Mouse (Mus musculus) kidney, adult 2 months (tissue): ENCODE measurements around the gene Itgb1bp2. TPM values are rescaled to one million over a fixed set of nuclear protein-coding genes. Genes with fewer than 3 reads are reported as not detected.
A peak's percentile ranks its signal among the peaks of the same experiment; 100 is the strongest.

ENCODE experiments used
- DNase-seq: peaks from one replicate; pipeline ENCODE4 v3.0.0; 2021
- H3K27ac ChIP-seq: fragments of 200-500 bp; 2 replicates; pipeline ENCODE4 v1.5.1; 2012; ENCODE audit warnings: low read depth, low read length, control low read depth, inconsistent platforms; ENCODE audit not compliant: insufficient read depth
- H3K27me3 ChIP-seq: fragments of 200-500 bp; replicated peaks from 2 replicates; pipeline ENCODE4 v1.6.1; 2012; ENCODE audit warnings: mild to moderate bottlenecking, moderate library complexity, low read length, inconsistent platforms; ENCODE audit not compliant: control insufficient read depth, insufficient read depth
- H3K36me3 ChIP-seq: fragments of 200-500 bp; 2 replicates; pipeline ENCODE4 v1.6.1; 2012; ENCODE audit warnings: mild to moderate bottlenecking, moderate library complexity, low read length, inconsistent platforms; ENCODE audit not compliant: control insufficient read depth, insufficient read depth
- H3K4me1 ChIP-seq: fragments of 200-500 bp; 2 replicates; pipeline ENCODE4 v1.6.1; 2011; ENCODE audit warnings: low read length; ENCODE audit not compliant: control insufficient read depth, insufficient read depth
- H3K4me3 ChIP-seq: fragments of 200-500 bp; 2 replicates; pipeline ENCODE4 v1.5.1; 2011; ENCODE audit warnings: mild to moderate bottlenecking, low read depth, low read length, control low read depth; ENCODE audit not compliant: insufficient read depth
- CTCF ChIP-seq: fragments of 200-500 bp; conservative IDR thresholded peaks from 2 replicates; pipeline ENCODE4 v1.5.1; 2011; ENCODE audit warnings: low read depth, mild to moderate bottlenecking, control low read depth, low read length, moderate library complexity, mixed read lengths; ENCODE audit not compliant: insufficient read depth, insufficient read length
- POLR2A ChIP-seq: fragments of 200-500 bp; IDR thresholded peaks from one replicate; pipeline ENCODE4 v1.6.1; 2011; ENCODE audit warnings: low read depth, low read length, control low read depth
- WGBS: fragments of 180-500 bp; shearing (Covaris S2); methylation state at CpG from one replicate; pipeline ENCODE4 v1.1.7; 2018; 5-methylcytosine and 5-hydroxymethylcytosine counted together
- polyA plus RNA-seq: library from polyadenylated mRNA; depleted of rRNA; stranded (reverse); fragments of >200 nt; gene quantifications from 2 replicates; pipeline ENCODE4 v1.2.3, GENCODE M21; 2012

Gene Itgb1bp2
- polyA plus RNA-seq, 1 experiment, result 2.9 TPM

DNA sequence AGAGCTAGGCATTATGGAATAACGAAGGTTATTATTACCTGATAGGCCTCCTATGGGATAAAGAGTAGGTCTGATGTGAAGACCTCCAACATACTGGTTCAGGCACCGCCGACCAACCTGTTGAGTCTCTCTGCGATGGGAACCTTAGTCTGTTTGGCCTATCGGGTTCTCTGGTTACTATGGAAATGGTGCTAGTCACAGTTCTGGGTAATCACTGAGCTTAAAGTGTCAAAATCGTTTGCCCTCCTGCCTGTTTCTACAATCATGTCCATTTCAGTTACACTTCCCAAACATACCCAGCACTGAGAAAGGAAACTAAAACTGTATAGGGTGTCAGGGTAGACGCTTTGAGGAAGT is 20.1 kb upstream of the Itgb1bp2 start:
- Histone ChIP-seq H3K36me3 (no peaks in the 10 kb centered on the region), H3K4me3 (peak overlapping the region; percentile 93), H3K27me3 (no peaks in the 10 kb centered on the region), H3K4me1 (no peaks in the 10 kb centered on the region), H3K27ac (peak overlapping the region; percentile 100)
- TF ChIP-seq POLR2A (no peak), CTCF (no peak)
- DNase-seq, result no peak
- 3% methylated on average over 7 of the region's 7 CpGs for WGBS

DNA sequence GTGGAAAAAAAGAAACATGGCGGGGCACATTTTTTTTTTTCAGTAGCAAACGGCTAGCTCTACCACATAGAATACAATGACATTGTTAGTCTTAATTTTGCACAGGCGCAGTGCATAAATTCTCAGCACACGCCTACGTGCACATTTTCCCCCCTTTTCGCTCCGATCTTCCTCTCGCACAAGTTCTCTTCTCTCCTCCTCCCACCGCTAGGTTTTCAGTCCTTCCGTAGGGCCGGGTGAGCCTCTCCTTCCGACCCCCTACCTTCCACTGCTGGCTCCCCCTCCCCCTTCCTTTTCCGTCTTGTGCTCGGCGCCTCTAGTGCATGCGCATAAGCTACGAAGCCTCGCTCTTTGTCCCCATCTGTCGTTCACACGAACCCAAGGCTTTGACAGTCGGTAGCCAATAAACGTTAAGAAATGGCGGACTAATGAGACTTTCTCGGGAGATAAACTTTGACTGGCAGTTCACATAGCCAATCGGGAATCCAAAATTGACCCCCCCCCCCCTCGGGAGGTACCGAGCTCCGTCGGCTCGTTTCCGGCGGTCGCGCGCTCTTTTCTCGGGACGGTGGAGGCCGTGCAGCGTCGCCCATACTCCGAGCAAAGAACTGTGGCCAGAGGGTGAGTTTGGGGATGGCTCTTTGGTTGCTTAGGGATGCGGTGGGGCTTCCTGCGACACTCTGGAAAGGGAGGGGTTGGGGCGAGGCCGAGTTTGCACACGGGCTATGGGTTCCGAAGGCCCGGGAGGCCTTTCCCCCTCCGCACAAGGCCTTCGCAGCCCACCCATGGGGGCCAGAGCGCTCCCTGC is 19.5 kb upstream of the Itgb1bp2 start, which contains the start of gene Nono:
Gene Nono, plus strand, starts transcription at position 177 of the 808 bp plus-strand sequence.
- H3K36me3 ChIP-seq, result no peaks in the 10 kb centered on the region
- no peaks in the 10 kb centered on the region for H3K27me3 ChIP-seq
- TF ChIP-seq CTCF (no peak), POLR2A (peak; percentile 69)
- H3K4me3 ChIP-seq, result peak within 1 kb of the TSS; percentile 93
- no peaks in the 10 kb centered on the region for H3K4me1 ChIP-seq
- peak within 1 kb of the TSS; percentile 100 for H3K27ac ChIP-seq
- DNase-seq, result peak; percentile 95
- WGBS, result under 1% methylated on average over 50 of the region's 51 CpGs

DNA sequence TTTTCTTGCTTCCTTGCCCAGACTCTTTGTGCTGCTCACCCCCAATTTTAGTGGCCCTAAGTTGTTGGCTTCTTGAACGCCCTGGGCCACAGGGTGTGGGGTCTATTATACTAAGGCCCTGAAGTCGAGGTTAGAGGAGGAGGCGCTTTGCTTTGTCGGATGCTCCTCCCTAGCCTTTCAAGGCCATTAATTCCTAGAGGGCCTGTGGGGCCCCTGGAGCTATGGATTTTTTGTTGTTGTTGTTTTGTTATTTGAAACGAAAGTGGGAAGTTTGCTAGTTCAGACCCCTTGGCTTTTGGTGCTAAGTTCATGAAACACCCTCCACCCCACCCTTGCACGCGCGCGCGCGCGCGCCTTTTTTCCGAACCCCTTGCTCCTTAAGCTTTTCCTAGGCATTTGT is 18.9 kb upstream of the Itgb1bp2 start:
- DNase-seq, result no peak
- H3K36me3 ChIP-seq, result no peaks in the 10 kb centered on the region
- no peaks in the 10 kb centered on the region for H3K27me3 ChIP-seq
- TF ChIP-seq POLR2A (no peak), CTCF (no peak)
- no peaks in the 10 kb centered on the region for H3K4me1 ChIP-seq
- H3K27ac ChIP-seq, result peak overlapping the region; percentile 51
- H3K4me3 ChIP-seq, result peak overlapping the region; percentile 65
- WGBS, result 4% methylated on average over 14 of the region's 14 CpGs

DNA sequence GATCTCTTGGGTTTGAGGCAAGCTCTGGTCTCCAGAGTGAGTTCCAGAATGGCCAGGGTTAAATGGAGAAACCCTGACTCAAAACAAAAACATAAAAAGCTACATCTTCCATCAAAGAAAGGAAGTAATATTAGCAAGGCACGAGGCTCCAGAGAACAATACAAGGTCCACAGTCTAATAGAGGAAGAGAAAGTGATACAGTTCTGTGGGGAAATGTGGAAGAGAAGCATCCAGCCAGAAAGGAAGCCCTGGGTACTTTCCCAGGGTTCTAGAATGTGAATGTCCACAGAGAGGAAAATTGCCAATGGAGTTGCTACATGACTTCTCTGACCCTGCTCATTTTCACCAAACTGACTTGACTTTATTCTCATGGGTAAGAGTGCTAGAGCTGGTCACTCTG is 2.3 kb downstream of the Itgb1bp2 start:
- no peaks in the 10 kb centered on the region for H3K27me3 ChIP-seq
- peaks cover 7% of the 10 kb centered on the region; the same call in 1 of the 2 replicates for H3K4me1 ChIP-seq
- no peak for DNase-seq
- H3K36me3 ChIP-seq, result no peaks in the 10 kb centered on the region
- no peak for TF ChIP-seq POLR2A
- no peak for TF ChIP-seq CTCF
- WGBS, result 39% methylated on average over 1 of the region's 1 CpGs
- H3K4me3 ChIP-seq, result no peak overlapping the region
- H3K27ac ChIP-seq, result no peak overlapping the region

DNA sequence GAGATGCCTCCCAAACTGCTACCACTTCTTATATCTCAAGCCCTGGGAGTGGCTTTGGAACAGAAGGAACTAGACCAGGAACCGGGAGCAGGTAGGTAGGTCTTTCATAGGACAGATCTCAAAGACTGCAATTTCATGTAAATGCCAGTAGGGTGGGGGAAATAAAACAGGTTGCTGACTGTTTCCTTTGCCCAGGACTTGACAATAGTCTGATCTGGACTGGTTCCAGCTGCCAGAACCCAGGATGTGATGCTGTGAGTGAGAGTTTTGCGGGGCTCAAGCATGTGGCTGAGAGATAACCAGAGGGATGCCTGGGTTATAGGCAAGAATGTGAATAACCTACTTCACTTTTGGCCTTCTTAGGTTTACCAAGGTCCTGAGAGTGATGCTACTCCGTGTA is 2.7 kb downstream of the Itgb1bp2 start:
- 91% methylated on average over 3 of the region's 3 CpGs for WGBS

DNA sequence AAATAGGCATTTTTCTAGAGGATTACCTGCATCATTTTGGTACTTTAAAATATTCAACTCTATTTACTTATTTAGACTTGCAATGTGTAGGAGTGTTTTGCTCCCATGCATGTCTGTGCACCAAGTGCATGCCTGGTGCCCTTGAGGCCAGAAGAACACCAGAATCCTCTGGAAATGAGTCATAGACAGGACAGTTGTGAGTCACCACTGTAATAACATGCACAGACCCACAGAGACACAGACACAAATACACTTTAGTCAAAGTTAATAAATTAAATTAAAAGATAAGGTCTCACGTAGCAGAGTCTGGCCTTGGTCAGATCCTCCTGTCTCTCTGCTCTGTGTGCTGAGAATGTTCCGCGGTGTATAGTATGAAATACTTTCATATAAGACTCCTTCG is 23.3 kb downstream of the Itgb1bp2 start:
- Histone ChIP-seq H3K27ac (no peak overlapping the region), H3K27me3 (no peaks in the 10 kb centered on the region), H3K4me1 (no peaks in the 10 kb centered on the region), H3K36me3 (no peaks in the 10 kb centered on the region), H3K4me3 (no peak overlapping the region)
- 89% methylated on average over 4 of the region's 4 CpGs for WGBS
- DNase-seq, result no peak
- no peak for TF ChIP-seq CTCF
- TF ChIP-seq POLR2A, result no peak

More for the DNA sequence above, 2.7 kb downstream of the Itgb1bp2 start:
- no peak for DNase-seq
- Histone ChIP-seq H3K27ac (no peak overlapping the region), H3K27me3 (no peaks in the 10 kb centered on the region), H3K4me3 (no peak overlapping the region), H3K36me3 (no peaks in the 10 kb centered on the region), H3K4me1 (peaks cover 7% of the 10 kb centered on the region; the same call in 1 of the 2 replicates)
- TF ChIP-seq POLR2A (no peak), CTCF (no peak)

DNA sequence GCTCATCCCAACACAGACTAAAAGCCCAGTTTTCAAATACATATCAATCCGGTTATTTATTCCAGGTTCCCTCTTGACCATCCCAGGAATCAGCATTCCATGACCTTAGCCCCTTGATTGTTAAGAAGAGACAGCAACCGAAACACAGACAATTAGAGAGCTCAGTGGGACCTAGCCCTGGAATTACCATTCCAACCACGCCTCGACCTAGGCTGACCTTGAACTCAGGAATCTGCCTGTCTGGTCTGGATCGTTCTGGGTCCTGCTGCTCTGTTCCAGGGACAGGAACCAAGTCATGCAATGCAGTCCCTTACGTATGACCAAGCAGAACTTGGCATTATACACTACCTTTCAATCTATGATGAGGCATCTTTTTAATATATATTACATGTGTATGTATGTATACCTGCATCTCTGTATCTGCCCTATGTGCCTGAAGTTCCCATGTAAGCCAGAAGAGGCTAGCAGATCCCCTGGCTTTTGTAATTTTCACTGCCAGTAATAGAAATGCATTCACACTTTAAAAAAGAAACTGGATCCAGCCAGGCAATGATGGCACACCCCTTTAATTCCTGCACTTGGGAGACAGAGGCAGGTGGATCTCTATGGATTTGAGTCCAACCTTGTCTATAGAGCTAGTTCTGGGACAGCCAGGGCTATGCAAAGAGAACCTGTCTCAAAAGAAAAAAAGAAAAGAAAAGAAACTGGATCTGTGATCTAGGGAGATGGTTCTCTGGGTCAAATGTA is 32.9 kb downstream of the Itgb1bp2 start:
- Histone ChIP-seq H3K4me1 (no peaks in the 10 kb centered on the region), H3K27me3 (no peaks in the 10 kb centered on the region), H3K27ac (no peak overlapping the region), H3K36me3 (no peaks in the 10 kb centered on the region), H3K4me3 (no peak overlapping the region)
- no peak for DNase-seq
- TF ChIP-seq CTCF (no peak), POLR2A (no peak)
- 75% methylated on average over 6 of the region's 6 CpGs for WGBS
